Mouse (Mus musculus) ES-E14 (cell line): ENCODE measurements around the gene Cox4i2.

Source experiments
- CHD2 ChIP-seq: IDR thresholded peaks from 2 replicates; pipeline ENCODE4 v1.6.1; 2014; ENCODE audit warnings: mild to moderate bottlenecking, low read depth, low read length, inconsistent platforms
- HCFC1 ChIP-seq: IDR thresholded peaks from 2 replicates; pipeline ENCODE4 v1.6.1; 2012; ENCODE audit warnings: low read length, inconsistent platforms, borderline replicate concordance; ENCODE audit not compliant: insufficient read depth
- ZC3H11A ChIP-seq: IDR thresholded peaks from 2 replicates; pipeline ENCODE4 v1.6.1; 2012; ENCODE audit warnings: low read depth, mild to moderate bottlenecking, inconsistent platforms, low read length, borderline replicate concordance

- TF ChIP-seq CHD2, result no peak
- no peak for TF ChIP-seq HCFC1
- TF ChIP-seq ZC3H11A, result no peak
Measured at GRCm38 (mm10) chr2:152765045-152765674, 11.2 kb downstream of the Cox4i2 start.
